Mouse (Mus musculus): ENCODE measurements at regions not wholly inside any gene's neighbourhood (a gene's known extent, or its start where the extent isn't known, plus 50 kb on each side); places are given as distances from the start of the nearest gene placed in this dataset.
A peak's percentile ranks its signal among the peaks of the same experiment; 100 is the strongest.

GRCm38 (mm10) chrX:11861119-11861708, 298.9 kb downstream of the Bcor start:
- peak; percentile 37 for DNase-seq

- peak; percentile 52 for DNase-seq
Observed at GRCm38 (mm10) chrX:11861892-11862291, 298.3 kb downstream of the Bcor start.

DNA sequence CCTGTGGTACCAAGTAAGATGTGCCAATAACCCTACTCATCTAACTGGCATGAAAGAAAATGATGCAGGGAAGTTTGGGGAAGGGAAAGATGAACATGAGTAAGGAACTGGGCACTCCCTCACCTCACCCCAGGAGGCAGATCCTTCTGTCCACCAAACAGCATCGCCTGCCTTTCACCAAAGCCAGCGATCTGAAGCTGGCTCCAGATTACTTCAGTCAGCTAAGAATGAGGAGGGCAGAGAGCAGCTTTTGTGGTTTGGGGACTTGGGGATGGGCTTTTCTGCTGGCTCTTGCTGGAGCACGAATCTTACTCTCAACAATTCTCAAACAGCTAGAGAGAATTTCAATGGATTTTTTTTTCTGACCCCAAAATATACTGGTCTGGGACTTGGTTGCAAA, 297.0 kb downstream of the Bcor start:
- no peak for DNase-seq

- DNase-seq = no peak
Observed at GRCm38 (mm10) chrX:11873913-11874312, 286.2 kb downstream of the Bcor start.

- DNase-seq = no peak
Observed at GRCm38 (mm10) chrX:11876636-11877035, 283.5 kb downstream of the Bcor start.

DNA sequence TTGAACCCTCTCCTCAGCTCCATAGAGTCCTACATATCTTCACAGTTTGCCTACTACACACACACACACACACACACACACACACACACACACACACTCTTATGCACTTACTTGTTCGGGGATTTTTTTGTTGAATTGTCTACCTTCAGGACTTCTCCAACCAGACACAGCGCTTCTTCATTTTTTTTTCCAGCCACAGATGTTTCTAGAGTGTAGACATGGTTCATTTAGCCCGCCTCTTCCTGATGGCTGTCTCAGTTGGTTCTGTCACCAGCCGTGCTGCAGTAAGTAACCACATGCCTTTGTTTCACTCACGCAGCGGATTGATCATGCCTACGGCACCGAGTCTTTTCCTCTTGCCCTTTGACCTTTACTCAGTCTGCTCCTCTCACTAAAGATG, 282.1 kb downstream of the Bcor start:
- DNase-seq = no peak

DNA sequence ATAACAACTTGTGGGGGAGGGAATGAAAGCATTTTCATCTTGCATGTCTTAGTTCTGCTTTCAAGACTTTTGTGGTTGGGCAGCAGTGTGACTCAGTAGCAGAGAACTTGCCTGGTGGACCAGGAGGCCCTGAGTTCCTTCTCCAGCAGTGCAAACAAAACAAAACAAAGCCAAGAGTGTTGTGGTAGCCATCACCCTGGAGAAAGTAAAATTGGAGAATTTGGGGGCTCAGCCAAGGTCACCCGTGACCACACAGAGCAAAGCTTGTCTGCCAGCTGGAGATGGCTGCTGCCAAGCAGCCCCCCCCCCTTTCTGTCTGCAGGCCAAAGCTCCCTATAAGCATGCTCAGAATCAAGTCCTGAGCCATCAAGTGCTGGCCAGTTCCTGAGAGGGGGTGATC, 279.2 kb downstream of the Bcor start:
- DNase-seq = no peak

- peak; percentile 47 for DNase-seq
Observed at GRCm38 (mm10) chrX:11883738-11884716, 276.1 kb downstream of the Bcor start.

DNA sequence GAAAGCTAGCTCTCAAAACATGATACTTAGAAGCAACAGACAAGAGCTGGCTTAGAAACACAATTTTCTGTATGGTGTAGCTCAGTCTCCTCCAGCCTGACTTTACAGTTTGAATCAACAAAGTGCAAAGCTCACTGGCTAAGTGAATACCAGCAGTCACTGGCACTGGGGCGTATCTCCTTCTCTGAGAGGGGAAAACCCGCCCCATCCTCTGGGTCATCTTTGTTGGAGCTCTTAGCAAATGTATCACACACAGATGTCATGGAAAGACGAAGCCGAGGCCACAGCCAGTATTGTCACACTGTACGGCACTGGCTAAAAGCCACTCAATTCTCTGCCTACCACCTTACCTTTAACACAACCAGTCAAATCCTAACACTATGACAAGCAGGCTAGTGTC, 267.8 kb downstream of the Bcor start:
- no peak for DNase-seq

- peak; percentile 43 for DNase-seq
Observed at GRCm38 (mm10) chrX:11893606-11894279, 266.4 kb downstream of the Bcor start.

- DNase-seq = no peak
Observed at GRCm38 (mm10) chrX:11894280-11894662, 265.9 kb downstream of the Bcor start.

DNA sequence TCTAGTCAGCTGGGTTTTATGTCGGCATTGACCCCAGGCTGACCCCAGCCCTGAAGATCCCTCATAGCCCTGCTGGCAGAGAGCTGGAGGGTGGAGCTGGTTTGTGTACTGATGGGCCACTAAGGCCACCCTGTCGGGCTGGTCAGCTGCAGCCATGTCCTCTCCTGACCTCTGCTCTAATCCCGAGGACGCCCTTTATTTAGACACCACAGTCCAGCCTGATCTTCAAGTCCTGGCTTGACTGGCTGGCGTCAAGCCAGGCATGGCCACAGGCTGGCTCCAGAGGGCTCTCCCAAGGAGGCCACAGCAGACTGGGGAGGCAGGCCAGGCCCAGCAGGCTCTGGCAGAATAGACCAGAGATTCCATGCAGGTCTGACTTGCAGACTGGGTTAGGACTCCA, 264.8 kb downstream of the Bcor start:
- peak; percentile 61 for DNase-seq

GRCm38 (mm10) chrX:11898280-11898679, 261.9 kb downstream of the Bcor start:
- no peak for DNase-seq

- DNase-seq = no peak
Observed at GRCm38 (mm10) chrX:11899051-11899450, 261.1 kb downstream of the Bcor start.

DNA sequence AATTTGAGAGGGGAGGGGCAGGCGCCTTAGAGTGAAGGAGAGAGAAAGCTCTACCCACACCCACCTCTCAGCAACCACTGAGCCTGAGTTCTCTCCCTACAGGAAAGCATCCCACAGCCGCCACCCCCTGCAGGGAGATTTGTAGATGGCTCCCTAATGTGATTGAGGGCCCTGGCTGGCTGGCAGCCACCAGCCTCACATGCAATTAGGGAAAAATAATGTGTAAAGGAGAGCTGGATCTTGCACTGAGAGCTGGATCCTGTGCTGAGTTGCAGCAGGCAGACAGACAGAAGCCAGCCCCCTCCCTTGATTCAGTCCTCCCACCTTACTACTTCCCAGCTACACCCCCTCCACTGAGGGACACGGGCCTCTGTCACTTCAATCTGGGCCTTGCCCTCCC, 260.2 kb downstream of the Bcor start:
- DNase-seq = peak; percentile 38

DNA sequence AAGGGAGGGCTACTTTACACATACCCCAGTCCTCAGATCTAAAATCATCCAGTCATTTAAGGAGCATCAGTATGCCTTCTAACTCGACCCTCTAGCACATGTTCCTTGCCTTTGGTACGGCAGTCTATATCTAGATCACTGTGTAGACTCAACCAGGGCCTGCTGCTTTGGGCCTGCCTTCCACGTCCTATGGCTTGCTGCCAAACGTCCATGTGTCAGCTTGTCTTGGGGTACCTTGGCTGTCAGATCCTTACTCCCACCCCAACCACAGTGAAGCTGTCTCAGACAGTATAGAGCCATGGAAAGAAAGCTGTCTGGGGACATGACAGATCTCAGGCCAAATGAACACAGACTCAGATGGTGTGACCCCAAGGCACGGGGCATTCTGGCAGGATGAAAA, 258.4 kb downstream of the Bcor start:
- no peak for DNase-seq

- no peak for DNase-seq
Observed at GRCm38 (mm10) chrX:11903116-11903700, 256.9 kb downstream of the Bcor start.

DNA sequence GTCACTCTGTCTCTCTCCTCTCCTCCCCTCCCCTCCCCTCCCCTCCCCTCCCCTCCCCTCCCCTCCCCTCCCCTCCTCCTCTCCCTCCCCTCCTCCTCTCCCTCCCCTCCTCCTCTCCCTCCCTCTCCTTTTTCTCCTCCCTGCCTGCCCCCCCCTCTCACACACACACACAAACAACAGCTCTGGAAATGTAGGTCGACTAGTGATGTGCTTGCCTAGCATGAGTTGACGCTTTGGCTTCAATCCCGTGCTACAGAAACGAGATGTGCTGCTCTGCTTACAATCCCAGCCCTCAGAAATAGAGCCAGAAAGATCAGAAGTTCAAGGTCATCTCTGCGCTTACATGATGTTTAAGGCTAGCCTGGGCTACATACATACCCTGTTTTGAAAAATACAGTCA, 254.9 kb downstream of the Bcor start:
- peak; percentile 64 for DNase-seq

GRCm38 (mm10) chrX:11907167-11907566, 253.0 kb downstream of the Bcor start:
- no peak for DNase-seq

DNA sequence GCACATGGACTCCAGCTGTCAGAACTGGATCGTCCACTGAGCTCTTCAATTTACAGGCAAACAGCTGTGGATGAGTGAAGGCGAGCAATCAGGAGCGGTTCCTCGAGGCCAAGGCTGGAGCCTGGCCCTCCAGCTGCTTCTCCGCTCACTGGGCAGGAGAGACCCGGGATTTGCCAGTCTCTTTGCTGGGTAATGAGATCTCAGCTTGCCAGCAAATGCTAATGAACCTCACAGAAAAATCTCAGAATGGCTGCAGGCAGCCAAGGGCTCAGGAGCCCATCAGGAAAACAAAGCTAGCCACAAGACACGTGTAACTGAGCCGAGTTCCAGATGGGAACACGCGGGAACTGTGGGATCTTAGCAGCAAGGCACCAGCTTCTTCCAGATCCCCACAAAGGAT, 244.2 kb downstream of the Bcor start:
- DNase-seq = no peak

GRCm38 (mm10) chrX:11920231-11920630, 239.9 kb downstream of the Bcor start:
- no peak for DNase-seq

GRCm38 (mm10) chrX:11924639-11925302, 235.4 kb downstream of the Bcor start:
- DNase-seq = no peak

Data from retina, postnatal 1 day (tissue).